Mouse (Mus musculus) kidney, postnatal 4 days (tissue): ENCODE results near the gene Thoc5.
A peak's percentile ranks its signal among the peaks of the same experiment; 100 is the strongest.

Experiments used
- DNase-seq, 2 experiments: peaks; one replicate each; pipeline ENCODE4 v3.0.0; 2021; ENCODE audit warnings: mixed read lengths in 2 of 2

The Thoc5 gene

GRCm38 (mm10) chr11:4894848-4895816 is at the start of gene Thoc5:
Gene Thoc5 (plus strand): TSS chr11:4895320.
- DNase-seq: peak; percentile 84 to 90

GRCm38 (mm10) chr11:4848483-4849248 is 46.5 kb upstream of the Thoc5 start:
- DNase-seq: peak; percentile 65 to 76

- DNase-seq: peak; percentile 97 to 99
These were observed 45.7 kb upstream of the Thoc5 start, which contains the start of gene Nf2 for GRCm38 (mm10) chr11:4849258-4849943. Gene Nf2 (minus strand): TSS chr11:4849536.

DNA sequence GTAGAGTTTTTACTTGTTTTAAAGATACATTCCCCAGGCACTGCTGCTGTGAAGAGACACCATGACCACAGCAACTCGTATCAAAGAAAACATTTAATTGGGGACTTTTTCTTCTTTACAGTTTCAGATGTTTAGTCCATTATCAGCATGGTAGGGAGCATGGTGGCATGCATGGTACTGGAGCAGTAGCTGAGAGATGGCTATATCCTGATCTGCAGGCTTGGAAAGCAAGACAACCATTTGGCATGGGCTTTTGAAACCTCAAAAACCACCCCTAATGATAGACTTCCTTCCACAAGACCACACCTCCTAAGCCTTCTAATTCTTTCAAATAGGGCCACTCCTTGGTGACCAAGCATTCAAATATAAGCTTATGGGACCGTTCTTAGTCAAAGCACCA is 44.7 kb upstream of the Thoc5 start:
- DNase-seq: no peak

GRCm38 (mm10) chr11:4853021-4853420 is 42.1 kb upstream of the Thoc5 start:
- DNase-seq: no peak

DNA sequence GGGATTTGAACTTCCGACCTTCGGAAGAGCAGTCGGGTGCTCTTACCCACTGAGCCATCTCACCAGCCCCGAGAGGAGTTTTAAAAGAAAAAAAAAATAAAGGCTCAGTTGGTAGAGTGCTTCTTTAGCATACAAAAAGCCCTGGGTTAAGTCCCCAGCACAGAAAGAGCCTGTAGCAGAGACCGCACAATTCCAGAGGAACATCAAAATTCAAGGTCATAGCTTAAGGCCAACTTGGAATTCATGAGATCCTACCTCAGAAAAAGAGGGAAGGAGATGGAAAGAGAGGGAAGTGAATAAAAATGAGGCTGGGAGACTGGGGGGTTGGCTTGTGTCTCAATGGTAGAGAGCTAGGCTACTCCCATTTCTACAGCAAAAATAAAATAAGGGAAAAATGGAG is 40.9 kb upstream of the Thoc5 start:
- no peak for DNase-seq

GRCm38 (mm10) chr11:4858416-4858815 is 36.7 kb upstream of the Thoc5 start:
- DNase-seq: no peak

- no peak for DNase-seq
These were observed 34.1 kb upstream of the Thoc5 start for GRCm38 (mm10) chr11:4860986-4861385.

DNA sequence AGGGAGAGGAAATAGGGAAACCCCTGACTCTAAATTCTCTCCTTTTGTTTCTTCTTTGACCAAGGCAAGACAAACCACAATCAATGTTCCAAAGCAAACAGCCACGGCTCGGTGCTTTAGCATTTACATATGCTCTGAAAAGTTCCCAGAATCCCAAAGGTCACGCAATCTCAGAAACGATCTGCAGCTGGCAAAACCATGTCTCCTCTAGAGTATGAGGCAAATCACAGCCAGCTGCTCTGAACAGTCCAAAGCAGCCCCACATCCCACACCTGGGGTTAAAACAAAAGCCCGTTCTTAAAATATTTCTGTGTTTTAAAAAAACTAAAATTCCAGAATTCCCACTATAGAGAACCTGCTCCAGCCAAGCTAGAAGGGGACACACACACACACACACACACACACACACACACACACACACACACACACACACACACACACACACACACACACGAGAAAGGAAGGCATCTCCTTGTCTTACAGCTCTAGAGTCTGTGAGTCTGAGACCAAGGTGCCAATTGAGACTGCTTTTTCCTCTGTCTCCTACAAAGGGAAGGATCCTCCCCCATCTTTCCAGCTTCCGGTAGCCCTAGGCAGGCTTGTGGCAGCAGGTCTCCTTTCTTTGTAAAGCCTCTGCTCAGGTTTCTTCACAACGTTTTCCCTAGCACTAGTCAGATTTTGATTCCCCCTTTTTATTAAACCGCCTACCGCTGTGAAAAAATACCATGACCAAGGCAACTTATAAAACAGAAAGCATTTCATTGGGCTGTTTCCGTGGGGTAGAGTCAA is 33.1 kb upstream of the Thoc5 start:
- peak in 1 of 2 experiments; percentile 16 for DNase-seq

DNA sequence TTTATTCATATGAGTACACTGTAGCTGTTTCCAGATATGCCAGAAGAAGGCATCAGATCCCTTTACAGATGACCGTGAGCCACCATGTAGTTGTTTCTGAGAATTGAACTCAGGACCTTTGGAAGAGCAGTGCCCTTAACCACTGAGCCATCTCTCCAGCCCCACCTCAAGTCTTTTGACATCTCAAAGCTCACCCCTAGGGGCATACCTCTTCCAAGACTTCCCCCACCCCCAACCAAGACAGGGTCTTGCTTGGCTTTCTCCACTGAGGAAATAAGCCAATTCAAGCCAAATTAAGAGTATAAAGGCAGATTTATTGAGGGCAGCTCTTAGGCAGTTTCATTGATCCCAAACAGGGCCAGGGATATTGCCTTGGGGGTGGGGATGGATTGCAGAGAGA is 32.4 kb upstream of the Thoc5 start:
- DNase-seq: no peak

DNA sequence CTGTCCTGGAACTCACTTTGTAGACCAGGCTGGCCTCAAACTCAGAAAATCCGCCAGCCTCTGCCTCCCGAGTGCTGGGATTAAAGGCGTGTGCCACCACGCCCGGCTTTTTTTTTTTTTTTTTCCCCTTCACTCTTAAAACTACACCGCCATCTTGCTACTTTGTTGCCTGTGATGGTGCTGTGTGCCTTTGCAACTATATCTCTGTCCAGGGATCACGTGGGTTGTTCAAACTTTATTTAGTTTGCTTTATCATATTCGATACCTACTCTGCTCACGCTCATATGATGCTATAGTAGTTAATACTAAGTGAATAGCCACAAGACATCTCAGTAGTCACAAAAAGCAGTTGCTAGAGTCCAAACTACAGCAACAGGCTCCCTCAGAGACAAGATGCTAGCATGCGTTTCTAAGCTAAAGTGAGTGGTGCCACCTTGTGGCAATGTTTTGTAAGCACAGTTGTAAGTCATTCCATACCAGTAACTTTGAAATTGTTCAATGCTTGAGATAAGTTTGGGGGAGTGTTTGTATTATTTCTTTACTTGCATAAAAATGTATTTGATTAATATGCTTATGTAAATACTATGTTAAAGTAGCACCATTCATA is 29.4 kb upstream of the Thoc5 start:
- DNase-seq: peak; percentile 74 to 78

DNA sequence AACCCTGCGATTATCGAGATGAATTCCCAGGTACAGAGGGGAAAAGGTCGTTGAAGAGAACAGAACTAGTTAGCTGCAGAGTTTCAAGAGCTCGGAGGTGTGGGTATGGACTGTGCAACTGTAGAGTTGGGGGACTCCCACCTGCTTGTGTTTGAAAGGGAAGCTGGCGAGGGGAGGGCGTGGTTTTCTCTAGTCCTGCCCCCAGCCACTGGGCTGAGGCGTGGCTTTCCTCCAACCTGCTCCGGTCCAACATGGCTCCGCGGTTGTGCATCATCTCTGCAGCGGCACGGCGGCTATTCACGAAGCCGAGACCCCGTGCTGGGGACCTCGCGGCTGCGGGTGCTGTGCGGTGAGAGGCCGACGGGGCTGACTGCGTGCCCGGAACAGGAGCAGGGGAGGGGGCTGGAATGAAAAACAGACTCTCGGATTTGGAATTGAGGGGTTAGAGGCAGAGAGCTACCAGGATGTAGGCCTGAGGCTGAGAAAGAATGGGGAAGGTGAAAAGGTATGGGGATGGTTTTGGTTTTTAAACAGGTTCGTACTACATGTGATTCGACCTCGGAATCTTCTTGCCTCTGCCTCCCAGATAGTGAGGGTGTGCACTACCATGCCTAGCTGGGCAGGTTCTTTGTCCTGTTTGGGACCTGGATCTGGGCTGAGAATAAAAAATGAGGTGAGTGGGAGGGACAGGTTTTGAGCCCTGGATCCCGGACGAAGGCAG is 21.2 kb upstream of the Thoc5 start, which contains the start of gene Nipsnap1:
Nipsnap1 (plus strand) TSS at position 197 of the 721 bp plus-strand sequence.
- peak; percentile 87 to 91 for DNase-seq

GRCm38 (mm10) chr11:4874551-4874950 is 20.6 kb upstream of the Thoc5 start:
- DNase-seq: peak; percentile 44 to 62

GRCm38 (mm10) chr11:4881087-4881486 is 14.0 kb upstream of the Thoc5 start:
- no peak for DNase-seq

DNA sequence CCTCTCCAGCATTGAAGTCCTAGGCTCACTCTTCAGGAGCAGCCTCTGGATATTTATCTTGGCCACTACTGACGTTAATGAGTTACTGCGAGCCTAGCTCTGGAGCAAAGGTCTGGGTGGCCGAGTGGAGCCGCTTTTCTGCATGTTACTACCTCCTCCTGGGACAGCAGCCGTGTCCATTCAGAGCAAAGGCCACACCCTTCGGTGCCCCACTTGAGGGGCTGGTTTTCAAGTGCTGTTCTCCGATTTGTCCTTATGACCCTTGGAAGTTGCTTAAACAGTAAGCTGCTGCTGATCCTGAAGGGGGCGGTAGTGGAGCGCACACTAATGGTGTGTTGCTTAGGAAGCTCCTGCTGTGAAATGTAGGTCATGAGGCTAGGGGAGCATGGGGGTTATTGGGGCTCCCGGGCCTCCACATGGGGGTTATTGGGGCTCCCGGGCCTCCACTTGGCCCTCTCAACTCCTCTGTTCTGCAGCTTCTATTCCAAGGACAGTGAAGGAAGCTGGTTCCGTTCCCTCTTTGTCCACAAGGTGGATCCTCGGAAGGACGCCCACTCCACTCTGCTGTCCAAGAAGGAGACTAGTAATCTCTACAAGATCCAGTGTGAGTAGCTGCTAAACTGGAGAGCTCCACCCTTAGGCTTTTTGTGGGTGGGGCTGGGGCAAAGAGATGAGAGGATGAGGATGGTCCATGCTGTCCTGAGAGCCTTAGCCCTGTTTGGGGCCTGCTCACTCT is 12.1 kb upstream of the Thoc5 start:
- DNase-seq: peak; percentile 80 to 87

- DNase-seq: peak; percentile 78 to 82
These were observed 9.7 kb upstream of the Thoc5 start for GRCm38 (mm10) chr11:4885385-4885903.

- no peak for DNase-seq
These were observed 8.1 kb upstream of the Thoc5 start for GRCm38 (mm10) chr11:4886987-4887386.

- DNase-seq: peak; percentile 47
These were observed 5.3 kb downstream of the Thoc5 start for GRCm38 (mm10) chr11:4900437-4900836.

GRCm38 (mm10) chr11:4901956-4902355 is 6.8 kb downstream of the Thoc5 start:
- DNase-seq: no peak

DNA sequence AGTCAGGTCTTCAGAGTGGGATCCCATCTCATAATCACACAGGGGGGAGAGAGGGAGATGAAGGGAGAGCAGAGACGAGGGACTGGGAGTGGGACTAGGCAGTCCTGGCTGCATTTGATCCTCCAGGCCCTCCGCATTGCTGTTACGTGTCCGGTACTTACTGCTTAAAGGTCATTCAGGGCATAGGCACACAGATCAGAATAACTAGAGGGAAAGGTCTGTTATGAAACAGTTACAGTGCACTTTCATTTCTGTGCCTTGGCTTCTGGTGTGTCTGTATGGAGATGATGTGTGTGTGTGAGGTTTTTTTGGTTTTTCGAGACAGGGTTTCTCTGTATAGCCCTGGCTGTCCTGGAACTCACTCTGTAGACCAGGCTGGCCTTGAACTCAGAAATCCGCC is 11.1 kb downstream of the Thoc5 start:
- DNase-seq: no peak
